Mouse (Mus musculus) liver, adult (tissue): ENCODE results near the gene Rassf4.

Experiments used
- GATA4 ChIP-seq: IDR thresholded peaks from 2 replicates; pipeline ENCODE4 v1.6.1; 2014; ENCODE audit warnings: mild to moderate bottlenecking, low read length; ENCODE audit not compliant: insufficient replicate concordance

Rassf4 gene

DNA sequence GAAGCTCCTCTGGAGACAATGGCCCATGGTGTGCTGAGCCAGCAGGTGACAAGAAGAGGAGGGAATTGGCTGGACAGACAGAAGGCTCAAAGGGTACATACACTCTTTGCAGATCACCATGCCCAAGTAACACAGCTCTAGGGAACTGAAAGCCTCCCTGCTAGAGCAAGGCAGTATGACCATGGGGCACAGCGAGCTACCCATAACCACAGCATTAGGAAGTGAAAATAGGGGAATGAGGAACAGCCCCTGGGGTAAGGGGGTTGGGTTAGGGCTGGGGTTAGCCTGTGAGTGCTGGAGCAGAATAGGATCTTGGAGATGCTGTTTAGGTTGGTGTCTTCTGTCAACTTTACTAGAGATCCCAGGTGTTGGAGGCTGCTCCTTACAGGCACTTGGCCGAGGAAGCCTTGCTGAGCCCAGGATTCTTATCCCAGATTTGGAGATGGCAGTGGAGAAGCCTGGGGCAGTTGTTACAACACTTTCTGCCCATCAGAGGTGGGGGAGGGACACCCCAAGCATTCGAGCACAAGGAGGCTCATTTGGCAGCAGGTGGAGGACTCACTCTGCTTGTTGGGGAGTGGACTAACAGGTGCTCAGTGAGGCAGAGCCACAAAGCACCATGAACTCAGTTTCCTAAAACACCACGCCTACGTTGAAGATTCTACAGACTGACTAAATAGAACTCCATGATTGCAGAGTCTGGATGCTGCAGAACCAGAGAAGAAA is 6.0 kb upstream of the Rassf4 start:
- no peak for TF ChIP-seq GATA4

DNA sequence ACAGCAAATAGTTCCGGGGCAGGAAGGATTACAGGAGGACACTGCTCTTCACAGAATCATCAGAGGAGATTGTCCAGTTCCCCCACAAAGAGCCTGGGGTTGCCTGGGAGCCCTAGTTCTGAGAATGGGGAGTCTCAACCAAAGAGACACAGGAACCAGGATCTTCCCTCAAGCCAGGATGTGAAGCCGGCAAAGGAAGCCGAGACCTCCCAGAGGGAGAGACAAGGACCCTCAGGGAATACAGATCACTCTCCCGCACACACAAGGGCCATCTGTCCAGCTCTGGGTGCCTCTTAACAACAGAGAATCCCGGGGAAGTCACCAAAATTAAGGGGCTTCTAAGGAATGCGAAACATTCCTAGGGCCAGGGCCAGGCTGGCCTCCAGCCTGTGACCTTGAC is 3.6 kb upstream of the Rassf4 start:
- TF ChIP-seq GATA4: no peak

DNA sequence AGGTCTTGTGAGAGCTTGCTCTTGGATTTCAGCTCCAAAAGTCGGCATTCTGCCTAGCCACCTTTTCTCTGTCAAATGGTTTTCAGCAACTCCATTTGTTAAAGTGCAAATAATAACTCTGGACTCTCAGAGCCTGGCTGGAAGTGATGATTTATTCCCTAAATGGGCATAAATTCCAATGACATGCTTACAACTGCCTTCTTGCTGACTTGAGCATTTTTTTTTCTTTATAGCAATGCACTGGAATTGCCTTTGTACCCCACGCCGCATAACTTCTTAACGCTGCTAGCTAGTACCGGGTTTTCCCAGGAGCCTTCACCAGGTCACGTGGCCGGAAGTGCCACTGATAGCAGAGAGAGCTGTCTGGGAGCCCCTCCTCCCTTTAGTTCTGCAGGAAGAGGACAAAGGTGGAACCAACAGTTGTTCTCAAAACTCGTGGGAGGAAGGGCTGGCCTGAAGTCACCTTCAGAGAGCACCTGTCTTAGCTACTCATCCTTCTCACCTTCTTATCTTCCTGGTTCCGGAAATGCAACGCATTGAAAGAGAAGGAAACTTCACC is 2.7 kb upstream of the Rassf4 start:
- no peak for TF ChIP-seq GATA4

DNA sequence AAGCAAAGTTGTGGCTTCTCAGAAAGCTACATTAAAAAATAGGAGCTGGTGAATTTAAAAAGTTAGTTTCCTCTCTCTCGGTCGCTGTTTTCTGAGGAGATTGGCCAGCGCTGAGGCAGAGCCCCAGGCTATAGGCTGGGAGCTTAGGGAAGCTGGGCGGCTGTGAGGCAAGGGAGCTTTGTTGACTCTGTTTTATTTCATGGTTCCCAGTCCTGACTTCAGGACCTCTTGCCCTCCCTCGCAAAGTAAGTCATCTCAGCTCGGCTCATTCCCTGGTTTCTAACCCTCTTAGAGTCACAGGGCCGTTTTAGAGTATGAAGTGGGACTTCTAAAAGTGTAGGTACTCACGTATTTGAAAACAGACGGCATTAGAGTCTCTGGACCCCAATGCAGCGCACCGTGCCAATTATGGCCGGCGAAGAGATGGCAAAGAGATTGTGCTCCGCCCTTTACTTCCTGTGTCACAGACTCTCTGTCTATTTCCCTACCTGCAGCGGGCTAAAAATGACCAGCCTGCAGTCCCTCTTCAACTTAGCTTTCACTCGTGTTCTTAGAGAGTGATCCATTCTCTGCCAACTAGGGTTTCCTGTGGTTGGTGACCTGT is 633 bp upstream of the Rassf4 start:
- TF ChIP-seq GATA4: no peak

DNA sequence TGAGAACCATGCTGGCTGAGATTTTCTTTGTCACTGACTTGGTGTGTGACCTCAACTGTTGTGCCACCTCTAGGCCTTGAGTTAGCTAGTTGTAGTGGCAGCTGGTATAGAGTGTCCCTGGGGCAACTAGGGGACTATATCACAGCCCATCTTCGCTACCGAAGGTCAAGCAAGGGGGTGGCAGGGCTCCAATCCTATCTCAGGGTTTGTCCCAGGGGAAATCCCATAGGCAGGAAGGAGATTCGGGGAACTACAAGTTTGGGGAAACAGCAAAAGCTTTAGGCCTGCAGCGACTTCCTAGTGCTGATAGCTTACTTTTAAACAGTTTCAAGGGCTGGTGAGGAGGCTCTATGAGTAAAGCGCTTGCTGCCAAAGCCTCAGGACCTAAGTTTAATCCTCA is 1.4 kb downstream of the Rassf4 start:
- TF ChIP-seq GATA4: no peak

DNA sequence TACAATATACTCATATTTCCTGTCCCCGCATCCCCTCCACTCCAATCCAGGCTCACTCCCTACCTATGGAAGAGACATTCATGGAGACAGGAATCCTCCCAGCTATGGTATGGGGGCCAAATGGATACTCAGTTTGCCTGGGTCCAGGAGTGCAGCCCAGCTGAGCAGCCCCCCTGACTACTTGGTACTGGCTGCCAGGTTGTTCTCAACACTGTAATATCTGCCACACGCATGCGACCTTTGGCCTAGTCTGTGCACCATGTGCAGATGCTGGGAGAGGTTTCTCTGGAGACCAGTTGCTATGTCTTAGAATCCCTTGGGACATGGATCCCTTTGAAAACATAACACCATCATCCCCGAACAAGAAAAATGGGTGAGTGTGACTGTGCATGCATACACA is 2.0 kb downstream of the Rassf4 start:
- TF ChIP-seq GATA4: no peak

DNA sequence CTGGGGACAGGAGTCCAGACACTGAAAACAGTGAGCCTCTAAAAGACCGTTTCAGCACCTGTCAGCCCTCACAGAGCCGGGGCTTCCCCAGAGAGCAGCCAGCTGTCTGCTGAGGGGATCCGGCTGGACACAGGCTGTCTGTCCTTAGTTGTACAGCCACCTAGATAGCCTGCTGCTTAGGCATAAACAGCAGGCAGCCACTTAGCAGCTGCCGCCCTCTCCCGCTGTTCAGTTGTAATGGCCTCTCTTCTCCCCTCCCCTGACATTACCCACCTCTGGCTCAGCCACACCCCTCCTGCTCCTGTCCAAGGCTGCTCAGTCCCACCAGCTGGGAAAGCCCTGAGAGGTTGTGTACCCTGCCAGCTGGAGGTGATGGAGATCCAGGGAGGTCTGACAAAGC is 2.7 kb downstream of the Rassf4 start:
- no peak for TF ChIP-seq GATA4

DNA sequence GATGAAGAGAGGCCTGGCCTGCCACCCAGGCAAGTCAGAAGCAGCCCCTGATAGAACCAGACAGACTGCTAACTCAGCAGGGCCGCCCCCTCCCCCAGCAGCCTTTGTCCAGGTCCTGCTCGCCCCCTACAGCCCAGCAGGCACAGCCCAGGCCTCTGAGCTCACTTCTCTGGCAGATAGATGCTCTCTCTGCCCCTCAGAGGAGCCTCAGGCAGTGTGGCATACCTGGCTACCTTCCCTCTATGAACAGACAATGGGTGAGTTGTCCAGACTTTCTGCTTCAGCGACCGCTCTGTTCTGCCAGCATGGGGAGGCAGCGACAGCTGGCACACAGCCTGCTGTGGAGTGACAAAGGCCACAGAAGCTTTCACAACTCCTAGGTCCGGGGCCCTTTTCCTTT is 3.6 kb downstream of the Rassf4 start:
- TF ChIP-seq GATA4: no peak

DNA sequence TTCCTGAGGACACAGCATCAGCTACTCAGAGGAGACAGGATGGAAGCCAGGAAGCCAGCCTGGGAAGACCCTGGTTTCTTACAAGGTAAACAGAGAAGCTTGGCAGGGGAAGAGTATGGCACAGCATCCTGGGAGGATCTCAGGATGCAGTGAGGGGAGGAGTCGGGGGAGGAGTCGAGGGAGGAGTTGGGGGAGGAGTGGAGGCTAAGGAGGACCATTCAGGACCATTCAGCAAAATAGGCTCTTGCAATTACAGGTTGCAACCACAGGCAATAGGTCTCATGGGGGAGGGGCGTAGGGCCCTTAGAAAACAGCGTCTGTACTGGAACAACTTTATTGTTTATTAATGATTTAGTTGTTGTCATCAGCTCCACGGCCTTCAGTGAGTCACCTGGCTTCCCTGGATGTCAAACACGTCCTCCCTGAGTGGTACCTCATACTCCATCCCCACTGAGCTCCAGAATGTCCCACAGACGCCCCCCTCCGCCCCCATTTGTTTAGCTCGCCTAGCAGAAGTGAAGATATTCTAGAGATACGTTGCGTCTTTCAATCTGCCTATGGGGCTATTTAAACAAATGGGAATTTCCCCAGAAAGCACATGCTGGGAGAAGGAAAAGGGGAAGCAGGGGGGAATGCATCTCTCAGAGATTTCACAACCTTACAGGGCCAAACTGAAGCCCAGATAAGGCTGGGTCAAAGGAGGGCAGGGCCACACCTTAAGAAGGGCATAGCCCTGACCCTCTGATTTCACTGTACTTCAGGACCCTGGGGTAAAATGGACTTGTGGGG is 4.9 kb downstream of the Rassf4 start:
- TF ChIP-seq GATA4: no peak

DNA sequence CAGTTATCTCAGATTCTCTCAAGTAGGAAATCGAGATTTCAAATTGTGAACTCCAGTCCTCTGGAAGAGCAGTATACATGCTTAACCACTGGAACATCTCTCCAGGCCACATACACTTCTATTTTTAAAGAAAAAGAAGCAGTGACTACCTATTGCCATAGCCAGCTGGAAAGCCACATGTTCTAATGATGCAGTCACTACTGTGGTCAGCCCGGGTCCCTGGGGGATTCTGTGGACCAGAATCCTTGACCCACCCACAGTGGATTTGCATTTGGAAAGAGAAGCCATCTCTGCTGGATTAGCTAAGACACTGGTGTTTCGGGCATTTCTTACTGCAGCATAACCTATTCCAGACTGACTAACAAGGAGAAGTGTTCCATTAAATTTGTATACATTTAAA is 6.4 kb downstream of the Rassf4 start:
- TF ChIP-seq GATA4: no peak

DNA sequence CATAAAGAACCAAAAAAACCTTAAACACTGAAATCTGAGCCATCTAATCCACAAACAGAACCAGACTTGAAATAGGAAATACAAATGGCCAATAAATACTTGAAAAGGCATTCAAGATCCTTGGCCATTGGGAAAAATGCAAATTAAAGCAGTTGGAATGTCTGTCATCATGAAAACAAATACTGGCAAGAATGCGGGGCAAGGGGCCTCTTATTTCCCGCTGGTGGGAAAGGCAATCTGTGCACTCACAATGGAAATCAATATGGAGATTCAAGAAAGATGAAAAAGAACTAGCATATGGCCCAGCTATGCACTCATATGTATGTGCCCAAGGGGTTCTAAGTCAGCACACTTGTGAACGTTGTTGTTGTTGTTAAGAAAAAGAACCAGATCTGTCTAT is 6.9 kb downstream of the Rassf4 start:
- TF ChIP-seq GATA4: no peak

DNA sequence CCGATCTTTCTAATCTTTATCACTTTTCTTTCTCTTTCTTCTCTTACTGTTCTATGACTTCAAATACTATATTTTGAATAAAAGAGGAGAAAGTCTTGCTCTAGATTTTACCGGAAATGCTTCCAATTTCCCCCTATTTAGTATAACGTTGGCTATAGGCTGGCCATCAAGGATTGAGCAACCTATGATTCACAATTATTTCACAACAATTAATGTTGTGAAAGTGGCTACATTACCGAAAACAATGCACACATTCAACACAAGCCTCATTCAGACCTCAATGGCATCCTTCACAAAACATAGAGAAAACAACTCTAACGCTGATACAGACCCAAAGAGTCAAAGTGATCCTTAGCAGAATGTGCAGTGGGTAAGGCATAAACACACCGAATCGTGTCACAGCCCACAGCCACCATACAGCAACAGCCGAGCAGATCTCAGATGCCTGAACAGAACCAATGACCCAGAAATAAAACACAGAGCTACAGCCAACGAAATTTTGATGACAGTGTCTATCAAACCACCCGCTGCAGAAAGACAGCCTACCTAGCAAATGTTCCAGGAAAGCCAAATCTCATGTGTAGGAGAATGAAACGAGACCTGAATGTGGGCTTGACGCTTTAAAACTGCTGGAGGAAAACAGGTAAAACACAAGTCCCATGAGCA is 7.5 kb downstream of the Rassf4 start:
- TF ChIP-seq GATA4: no peak

DNA sequence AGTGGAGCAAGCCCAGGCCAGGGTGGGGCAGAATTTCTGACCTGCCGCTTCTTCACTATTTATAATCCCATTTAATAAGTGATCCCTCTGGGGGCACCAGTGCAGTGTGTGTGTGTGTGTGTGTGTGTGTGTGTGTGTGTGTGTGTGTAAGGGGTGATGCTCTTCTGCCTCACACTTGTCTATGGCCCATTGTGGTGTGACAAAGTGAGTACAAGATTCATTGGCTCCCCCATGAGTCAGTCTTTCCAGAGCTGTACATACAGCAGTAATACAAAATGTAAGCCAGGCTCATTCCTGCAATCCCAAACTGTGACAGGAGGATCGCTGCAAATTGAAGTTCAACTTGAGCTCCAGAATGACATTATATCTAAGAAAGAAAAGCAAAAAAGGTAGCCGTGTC is 8.9 kb downstream of the Rassf4 start:
- TF ChIP-seq GATA4: no peak

DNA sequence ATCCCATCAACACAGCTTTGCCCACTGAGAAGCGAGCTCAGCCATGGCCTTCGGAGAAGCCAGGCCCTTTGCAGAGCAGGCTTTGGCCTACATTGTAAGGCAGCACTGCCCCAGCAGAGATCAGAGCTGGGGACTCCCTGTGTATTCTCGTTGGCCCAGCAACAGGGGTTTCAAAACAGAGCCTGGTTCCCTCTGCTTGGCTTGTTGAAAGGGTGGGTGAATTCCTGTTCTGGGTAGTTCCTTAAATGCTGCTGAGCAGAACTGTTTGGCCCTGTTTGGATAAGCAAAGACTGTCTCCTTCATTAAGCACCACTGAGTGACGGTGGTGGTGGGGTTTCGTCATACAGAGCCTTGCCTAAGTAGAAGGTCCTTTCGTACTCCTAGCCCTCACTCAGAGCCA is 9.7 kb downstream of the Rassf4 start:
- no peak for TF ChIP-seq GATA4

DNA sequence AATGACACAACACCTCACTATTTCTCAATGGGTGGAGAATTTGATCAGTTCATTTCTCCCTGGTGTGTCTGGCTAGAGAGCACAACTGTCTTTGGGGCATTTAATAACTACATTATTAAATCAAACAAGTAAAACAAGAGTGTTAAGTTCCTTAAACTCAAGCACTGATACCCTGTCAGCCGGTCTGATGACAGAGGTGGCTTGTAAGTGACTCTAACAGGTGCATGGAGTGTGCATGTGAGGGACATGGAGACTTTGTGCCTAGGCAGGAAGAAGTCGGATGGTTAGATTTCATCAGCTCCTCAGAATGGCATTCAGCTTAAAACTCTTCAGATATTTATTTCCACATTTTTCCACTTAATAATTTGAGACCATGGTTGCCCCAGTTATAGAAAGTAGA is 10.4 kb downstream of the Rassf4 start:
- TF ChIP-seq GATA4: no peak
